Mouse (Mus musculus) C2C12 (cell line): ENCODE measurements around the gene Flcn.

Experiments used
- CTCF ChIP-seq: IDR thresholded peaks from one replicate; pipeline ENCODE4 v1.5.1; 2011; ENCODE audit not compliant: control insufficient read depth, insufficient read depth, insufficient read length
- FOSL1 ChIP-seq: IDR thresholded peaks from one replicate; pipeline ENCODE4 v1.8.0; 2011; ENCODE audit warnings: mild to moderate bottlenecking, low read length; ENCODE audit not compliant: poor library complexity, insufficient read depth, severe bottlenecking
- MAX ChIP-seq: IDR thresholded peaks from one replicate; pipeline ENCODE4 v1.6.1; 2011; ENCODE audit warnings: mild to moderate bottlenecking, control low read depth

- TF ChIP-seq CTCF (no peak), MAX (no peak), FOSL1 (no peak)
These were observed 37.5 kb downstream of the Flcn start for GRCm38 (mm10) chr11:59772291-59772690.
